Mouse (Mus musculus): Measurements from ENCODE around the gene Naa11. TPM values are rescaled to one million over a fixed set of nuclear protein-coding genes. Genes with fewer than 3 reads are reported as not detected.

The Naa11 gene
- total RNA-seq, 2 experiments from 2014 or later, result 0.16 TPM; not detected in 1

DNA sequence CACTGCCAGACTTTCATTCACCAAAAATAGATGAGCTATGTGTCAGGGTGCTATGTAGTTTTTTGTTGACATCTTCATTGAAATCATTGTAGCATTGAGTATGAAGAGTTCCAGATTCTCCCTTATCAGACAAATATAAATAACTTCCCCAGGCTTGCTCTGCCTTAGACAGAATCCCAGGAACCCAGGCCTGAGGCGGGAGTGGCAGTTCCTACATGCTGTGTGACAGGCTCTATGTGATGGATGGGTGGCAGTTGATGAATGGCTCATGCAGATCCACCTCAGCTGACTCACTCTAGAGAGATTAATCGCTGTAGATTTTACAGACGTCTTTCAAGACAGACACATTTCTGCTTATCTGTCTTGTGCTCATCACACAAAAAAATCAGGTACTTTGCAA is 57.4 kb downstream of the Naa11 start:
- H3K4me3 ChIP-seq, result no peak overlapping the region

More for the DNA sequence above, 57.4 kb downstream of the Naa11 start:
- DNase-seq (ENCODE audit: extremely low spot score in 1 of 2, low spot score in 2 of 2), result no peak
- intact Hi-C loops (cut with DNase I), result no loop called here
- no peak for TF ChIP-seq CTCF (IDR thresholded peaks at IDR 0.05)
- no peak overlapping the region for H3K27ac ChIP-seq

Other genes starting within 250 kb of the Naa11 start
- gene Gk2, start 64.6 kb upstream of the Naa11 start, total RNA-seq (2021), result not detected

Measured in left cerebral cortex, adult 2 months (tissue).